In the genomic region with DNA sequence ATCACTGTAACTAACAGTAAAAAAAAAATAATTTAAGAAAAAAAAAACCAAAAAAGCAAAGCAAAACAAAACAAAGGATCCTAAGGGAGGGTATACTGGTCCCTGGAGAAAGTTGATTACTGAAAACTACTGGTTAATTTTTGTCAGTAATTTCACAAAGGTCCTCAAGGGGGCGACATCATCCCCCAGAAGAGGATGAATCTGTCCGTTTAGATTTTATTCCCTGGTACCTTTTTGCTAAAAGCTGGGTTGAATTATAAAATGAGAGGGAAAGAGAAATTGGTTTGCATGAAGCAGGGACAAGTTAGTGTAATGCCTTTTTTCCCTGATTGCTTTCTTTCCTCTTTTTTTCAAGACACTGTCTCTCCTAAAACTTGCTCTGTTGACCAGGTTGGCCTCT, we compare ENCODE assay signal across 9 mouse cellular contexts. TPM values are rescaled to one million over a fixed set of nuclear protein-coding genes. Genes with fewer than 3 reads are reported as not detected.
DNase-seq lines count a peak whose midpoint lies in the region; ATAC-seq and TF ChIP-seq lines count a peak whose summit lies in the region.
"Had no signal": no experiment of that assay in that cellular context is flagged by ENCODE, and none has a peak within 500 bp of the region (broad histone marks: within the 10 kb centered on the region; RNA-seq: fewer than 3 reads in every experiment).

No protein-coding gene starts in this region.

- no peak overlapping the region for H3K9ac ChIP-seq in lung, embryonic 14.5 days

- no peak overlapping the region for H3K4me3 ChIP-seq in lung, embryonic 14.5 days (ENCODE audit: low read depth, low read length)
- H3K4me3 ChIP-seq: megakaryocyte, embryonic 14.5 days had no signal

- no peak overlapping the region for H3K4me2 ChIP-seq in lung, embryonic 14.5 days

- no peaks in the 10 kb centered on the region for H3K9me3 ChIP-seq in lung, embryonic 14.5 days (ENCODE audit: low read depth, low read length)
- H3K9me3 ChIP-seq: megakaryocyte, embryonic 14.5 days had no signal

- intact Hi-C loops in gastrocnemius, postnatal 14 days (cut with DNase I; ENCODE audit: low total_unique reads) = loop anchor here (2.0 kb wide), 1 partner anchor 33 kb away; no protein-coding TSS in a partner anchor

- TF ChIP-seq CTCF in lung, embryonic 14.5 days (IDR thresholded peaks at IDR 0.05; ENCODE audit: low read depth) = peak; percentile 71

- no peak overlapping the region for H3K27ac ChIP-seq in lung, embryonic 14.5 days (ENCODE audit: low read depth)

- DNase-seq in gastrocnemius, postnatal 10 days = peak; percentile 32
- DNase-seq in gastrocnemius, postnatal 14 days = no peak
- peak; percentile 84 for DNase-seq in lung, embryonic 14.5 days
- DNase-seq in lung, postnatal 25 days (ENCODE audit: low spot score) = no peak
- peak; percentile 64 for DNase-seq in MN1 (ENCODE audit: low spot score)
- DNase-seq in forelimb bud, embryonic 11.5 days (ENCODE audit: low read depth, low spot score) = peak; percentile 63
- DNase-seq in thymus, postnatal 14 days = peak; percentile 66
- no peak for DNase-seq in frontal cortex, postnatal 14 days (ENCODE audit: low spot score in 2 of 2)

- no peaks in the 10 kb centered on the region for H3K36me3 ChIP-seq in lung, embryonic 14.5 days (ENCODE audit: insufficient read depth)

- H3K4me1 ChIP-seq in lung, embryonic 14.5 days (ENCODE audit: insufficient read depth) = peaks cover 6% of the 10 kb centered on the region; the same call in 1 of the 2 replicates

- WGBS in lung, embryonic 14.5 days = 0% methylated on average over 2 of the region's 2 CpGs

- H3K27me3 ChIP-seq in lung, embryonic 14.5 days (ENCODE audit: insufficient read depth, low read length) = no peaks in the 10 kb centered on the region
- H3K27me3 ChIP-seq: megakaryocyte, embryonic 14.5 days had no signal

- no peak for ATAC-seq in lung, embryonic 14.5 days (ENCODE audit: insufficient read depth)

RNA-seq across cellular contexts. Expression of a gene that starts 4.8 kb away (rescaled TPM):
- 10 to 100 TPM; 33.2 to 37.9 TPM for total RNA-seq in gastrocnemius, postnatal 10 days (2021)
- total RNA-seq in gastrocnemius, postnatal 14 days (2021) = 10 to 100 TPM; 27.9 to 28.5 TPM
- polyA plus RNA-seq in lung, embryonic 14.5 days (2014; fragmentation: Nextera tagmentation; extraction: Ambion mirVana) = 18.7 and 19.0 TPM in 2 replicates

RNA-seq across cellular contexts. Expression of a gene that starts 8.3 kb away (rescaled TPM):
- 10 to 100 TPM; 43.3 to 48.8 TPM for total RNA-seq in gastrocnemius, postnatal 10 days (2021)
- 10 to 100 TPM; 30.0 to 37.9 TPM for total RNA-seq in gastrocnemius, postnatal 14 days (2021)
- polyA plus RNA-seq in lung, embryonic 14.5 days (2014; fragmentation: Nextera tagmentation; extraction: Ambion mirVana) = 356 and 365 TPM in 2 replicates

RNA-seq across cellular contexts. Expression of a gene that starts 56.6 kb away (rescaled TPM):
- total RNA-seq in gastrocnemius, postnatal 10 days (2021) = 10 to 100 TPM; 18.8 to 18.9 TPM
- total RNA-seq in gastrocnemius, postnatal 14 days (2021) = 10 to 100 TPM; 23.2 to 28.7 TPM
- polyA plus RNA-seq in lung, embryonic 14.5 days (2014; fragmentation: Nextera tagmentation; extraction: Ambion mirVana) = 40.4 and 46.1 TPM in 2 replicates

Comparison
In these comparisons a context has a peak if more than half of its experiments do, and no peak if none do; other contexts are left out.
1. DNase-seq: peak in gastrocnemius, postnatal 10 days (single experiment), lung, embryonic 14.5 days (single experiment), MN1 (single experiment), forelimb bud, embryonic 11.5 days (single experiment) and thymus, postnatal 14 days (single experiment); none in gastrocnemius, postnatal 14 days (single experiment), lung, postnatal 25 days (single experiment) and frontal cortex, postnatal 14 days (0 of 2).